Mouse (Mus musculus): ENCODE results near the gene Slco2a1.

DNA sequence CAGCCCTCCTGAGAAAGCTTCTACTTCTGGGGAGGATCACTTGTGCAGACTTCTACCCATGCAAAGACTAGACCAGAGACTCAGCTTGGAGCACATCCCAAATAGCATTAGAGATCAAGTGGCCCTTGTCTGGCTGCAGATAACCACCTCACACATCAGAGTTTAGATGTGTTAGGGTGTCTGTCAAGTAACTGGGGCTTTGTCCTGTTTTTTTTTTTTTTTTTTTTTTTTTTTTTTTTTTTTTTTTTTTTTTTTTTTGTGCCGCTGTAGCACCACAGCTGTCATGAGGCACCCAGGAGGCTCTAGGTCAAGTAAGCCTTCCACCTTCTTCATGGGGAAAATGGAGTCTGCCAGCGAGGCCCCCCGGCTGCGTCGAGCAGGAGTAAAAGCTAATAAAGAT lies 42.7 kb downstream of the Slco2a1 start:
- TF ChIP-seq CTCF (IDR thresholded peaks at IDR 0.05; ENCODE audit: borderline replicate concordance, insufficient read depth, low read depth, low read length) (no peak), POLR2A (IDR thresholded peaks at IDR 0.05; ENCODE audit: borderline replicate concordance, insufficient read depth, low read length) (no peak)

Measured in cerebellum, adult 2 months (tissue).